Mouse (Mus musculus): ENCODE data around the gene Lpo.

DNA sequence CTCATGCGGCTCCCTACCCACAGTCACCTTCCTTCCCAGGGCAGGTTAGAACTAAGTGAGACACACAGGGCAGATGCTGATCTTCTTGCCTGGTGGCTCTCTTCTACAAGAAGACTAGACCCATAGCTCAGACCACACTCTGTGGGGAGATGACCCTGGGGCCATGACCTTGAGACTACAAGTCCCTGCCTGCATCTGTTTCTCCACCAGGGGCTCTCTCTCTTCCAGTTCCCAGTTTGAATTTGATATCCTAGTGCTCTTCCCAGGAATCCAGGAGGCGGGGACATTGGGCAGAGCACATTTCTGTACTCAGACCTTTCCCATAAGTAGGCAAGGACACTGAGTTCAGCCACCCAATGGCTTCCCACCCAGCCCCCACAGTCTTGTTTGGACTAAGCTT lies 42.0 kb upstream of the Lpo start:
- TF ChIP-seq EP300 (IDR thresholded peaks at IDR 0.05) (no peak), CTCF (IDR thresholded peaks at IDR 0.05) (no peak)
